Mouse (Mus musculus): ENCODE results near the gene St6galnac4.

St6galnac4 gene

DNA sequence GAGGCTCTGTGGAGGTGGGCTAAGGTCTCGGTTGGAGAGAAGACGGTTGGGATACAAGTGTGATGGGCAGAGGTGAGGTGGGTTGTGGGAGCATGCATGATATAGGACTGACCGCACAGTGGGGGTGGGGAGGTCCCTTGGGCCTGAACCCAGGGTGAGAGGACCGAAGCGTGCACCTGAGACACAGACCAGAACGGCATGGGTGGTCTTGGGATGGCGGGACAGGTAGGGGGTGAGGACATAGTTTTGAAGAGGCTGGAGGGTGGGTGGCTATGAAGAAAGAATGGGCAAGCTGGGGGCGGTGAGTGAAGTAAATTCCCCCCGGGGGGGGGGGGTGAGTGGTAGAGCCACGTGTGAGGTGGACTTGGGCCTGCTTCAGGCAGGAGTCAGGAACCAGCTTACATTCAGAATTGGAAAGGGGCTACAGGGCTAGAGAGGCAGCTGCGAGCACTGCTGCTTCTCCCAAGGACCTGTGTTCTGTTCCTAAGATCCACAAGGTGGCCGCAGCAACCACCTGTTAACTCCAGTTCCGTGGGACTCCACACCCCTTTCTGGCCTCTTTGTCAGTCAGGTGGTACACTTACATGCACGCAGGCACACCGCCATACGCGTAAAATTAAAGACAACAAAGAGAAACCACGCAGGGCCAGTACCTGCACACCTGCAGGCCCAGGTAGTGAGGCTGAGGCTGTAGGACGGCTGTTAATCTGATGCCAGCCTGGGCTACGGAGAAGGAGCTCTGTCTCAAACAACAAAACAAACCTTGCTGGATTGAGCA is 40.6 kb downstream of the St6galnac4 start:
- no peak for DNase-seq (ENCODE audit: low read depth, low spot score)

DNA sequence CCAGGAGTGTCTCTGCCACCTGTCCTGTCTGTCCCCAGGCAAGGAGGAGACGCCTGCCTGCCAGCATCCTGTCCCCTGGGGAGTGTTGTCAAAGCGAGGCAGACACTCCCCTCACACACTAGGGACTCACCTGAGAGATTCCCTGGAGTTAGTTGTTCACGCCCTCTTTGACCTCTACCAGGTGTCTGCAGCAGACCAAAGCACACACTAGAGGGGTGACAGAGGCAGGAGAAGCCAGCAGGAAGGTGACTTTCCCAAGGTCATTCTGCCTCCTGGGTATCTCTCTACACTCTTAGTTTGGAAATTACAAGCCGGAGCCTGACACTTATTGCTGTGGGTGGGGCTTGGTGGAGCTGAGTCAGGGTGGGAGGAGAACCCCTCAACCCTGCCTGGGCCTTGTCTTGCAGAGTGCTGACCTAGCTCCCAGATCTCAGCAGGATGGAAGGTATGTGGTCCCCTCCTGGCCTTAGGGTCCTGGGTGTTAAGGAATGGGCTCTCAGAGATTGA is 41.2 kb downstream of the St6galnac4 start:
- DNase-seq (ENCODE audit: low read depth, low spot score) = no peak

GRCm38 (mm10) chr2:32628729-32629128 is 41.8 kb downstream of the St6galnac4 start:
- peak; percentile 83 for DNase-seq (ENCODE audit: low read depth, low spot score)

GRCm38 (mm10) chr2:32629276-32629976 is 42.5 kb downstream of the St6galnac4 start:
- DNase-seq (ENCODE audit: low read depth, low spot score) = no peak

- DNase-seq (ENCODE audit: low read depth, low spot score) = no peak
Observed at GRCm38 (mm10) chr2:32630036-32630435, 43.1 kb downstream of the St6galnac4 start.

GRCm38 (mm10) chr2:32631046-32631445 is 44.2 kb downstream of the St6galnac4 start:
- DNase-seq (ENCODE audit: low read depth, low spot score) = no peak

DNA sequence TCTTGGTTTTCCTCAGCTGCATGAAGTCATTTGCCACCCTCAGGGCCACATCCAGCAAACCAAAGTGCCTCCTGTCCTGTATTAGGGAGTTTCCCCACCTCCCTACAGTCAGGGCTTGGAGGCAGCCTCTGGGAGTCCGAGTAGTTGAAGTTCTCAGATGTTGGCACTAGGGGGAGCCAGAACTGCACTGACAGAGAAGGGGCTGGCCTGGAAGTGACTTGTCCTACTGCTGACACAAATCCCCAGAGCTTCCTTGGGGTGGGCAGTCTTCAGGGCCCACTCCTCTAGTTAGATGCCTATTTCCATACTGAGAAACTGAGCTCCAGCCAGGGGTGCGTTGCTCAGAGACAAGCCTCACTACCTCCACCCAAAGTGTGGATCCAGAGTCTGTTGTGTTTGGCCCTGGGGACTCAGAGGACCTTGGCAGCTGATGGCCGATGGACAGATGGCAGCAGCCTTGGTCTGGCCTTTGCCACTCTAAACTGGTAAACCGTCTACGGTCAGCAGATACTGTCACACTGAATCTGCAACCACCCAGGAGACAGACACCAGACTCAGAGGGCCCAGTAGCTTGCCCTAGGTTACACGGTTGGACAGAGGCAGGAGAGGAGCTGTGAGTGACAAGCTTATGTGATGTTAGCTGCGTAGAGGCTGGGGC is 45.0 kb downstream of the St6galnac4 start:
- DNase-seq (ENCODE audit: low read depth, low spot score) = peak; percentile 82

DNA sequence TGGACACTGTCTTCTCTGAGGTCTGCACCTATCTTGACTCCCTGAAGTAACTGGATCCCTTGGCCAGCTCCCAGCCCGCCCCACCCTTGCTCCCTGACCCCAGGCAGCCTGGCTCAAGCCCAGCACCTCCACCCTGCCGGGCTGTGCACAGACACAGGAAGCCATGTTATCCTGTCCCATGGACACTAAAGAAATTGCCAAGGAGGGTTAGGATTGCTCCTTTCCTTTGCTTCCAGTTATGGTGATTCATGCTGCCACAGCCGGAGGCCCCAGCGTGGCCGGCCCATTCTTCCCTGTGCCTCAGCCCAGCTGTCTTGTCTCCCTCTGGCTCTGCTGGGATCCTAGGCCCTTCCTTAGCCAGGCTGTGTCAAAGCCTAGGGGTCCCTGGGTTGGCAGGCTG is 46.8 kb downstream of the St6galnac4 start:
- DNase-seq (ENCODE audit: low read depth, low spot score) = no peak

GRCm38 (mm10) chr2:32634277-32635105 is 47.6 kb downstream of the St6galnac4 start:
- no peak for DNase-seq (ENCODE audit: low read depth, low spot score)

DNA sequence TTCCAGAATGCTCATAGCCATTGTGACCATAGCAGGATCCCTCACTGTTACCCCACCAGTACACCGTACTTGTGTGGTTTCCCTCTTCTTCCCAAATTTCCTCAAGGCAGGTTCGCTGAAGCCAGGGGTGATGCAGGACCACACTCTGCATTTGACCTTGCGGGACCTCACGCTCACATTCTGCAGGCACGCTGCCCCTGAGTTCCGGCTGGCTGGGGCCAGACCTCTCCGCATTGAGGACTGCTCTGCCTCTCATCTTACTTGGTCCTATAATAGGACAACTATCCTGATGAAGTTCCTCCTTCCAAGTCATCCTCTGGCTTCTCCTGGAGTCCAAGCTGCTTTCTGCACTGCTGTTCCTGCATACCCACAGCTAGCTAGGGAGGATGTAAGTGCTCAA is 49.7 kb downstream of the St6galnac4 start:
- no peak for DNase-seq (ENCODE audit: low read depth, low spot score)

- no peak for DNase-seq (ENCODE audit: low read depth, low spot score)
Observed at GRCm38 (mm10) chr2:32637778-32638281, 50.9 kb downstream of the St6galnac4 start.

GRCm38 (mm10) chr2:32639632-32640031 is 52.7 kb downstream of the St6galnac4 start:
- no peak for DNase-seq (ENCODE audit: low read depth, low spot score)

DNA sequence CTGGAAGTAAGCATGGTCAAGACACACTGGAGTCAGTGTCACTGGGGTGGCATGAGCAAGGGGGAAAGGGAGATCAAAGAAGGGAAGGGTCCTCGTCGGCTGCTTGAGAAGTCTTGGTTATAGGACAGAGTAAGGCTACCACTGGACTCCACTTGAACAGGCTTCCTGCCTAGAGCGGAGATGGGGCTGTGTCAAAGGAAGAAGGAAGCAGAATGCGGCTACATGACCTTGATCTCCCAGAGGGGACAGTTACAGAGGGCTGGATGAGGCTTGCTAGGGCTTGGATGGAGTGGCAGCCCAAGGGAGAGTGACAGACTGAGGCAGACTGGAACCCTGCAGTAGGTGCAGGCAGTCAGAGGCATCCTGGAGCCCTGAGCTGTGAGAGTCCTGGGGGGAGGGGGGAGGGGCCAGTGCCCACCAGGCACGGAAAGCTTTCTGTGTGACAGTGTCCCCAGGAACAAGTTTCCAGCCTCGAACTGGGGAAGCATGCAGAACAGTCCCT is 53.7 kb downstream of the St6galnac4 start:
- DNase-seq (ENCODE audit: low read depth, low spot score) = no peak

DNA sequence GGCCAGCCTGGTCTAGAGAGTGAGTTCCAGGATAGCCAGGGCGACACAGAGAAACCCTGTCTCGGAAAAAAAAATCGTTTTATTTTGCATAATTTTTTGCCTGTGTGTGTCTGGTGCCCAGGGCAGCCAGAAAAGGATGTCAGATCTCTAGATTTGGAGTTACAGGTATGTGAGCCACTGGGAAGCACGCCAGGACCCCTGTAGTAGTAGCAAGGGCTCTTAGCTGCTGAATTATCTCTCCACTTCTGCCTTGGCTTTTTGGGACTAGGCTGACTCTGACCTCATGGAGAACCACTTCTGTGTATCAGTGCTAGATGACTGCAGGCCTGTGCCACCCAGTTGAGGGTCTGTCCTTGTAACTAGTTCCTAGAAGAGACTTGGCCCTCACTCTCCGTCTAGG is 54.9 kb downstream of the St6galnac4 start:
- no peak for DNase-seq (ENCODE audit: low read depth, low spot score)

- DNase-seq (ENCODE audit: low read depth, low spot score) = no peak
Observed at GRCm38 (mm10) chr2:32642813-32643212, 55.9 kb downstream of the St6galnac4 start.

DNA sequence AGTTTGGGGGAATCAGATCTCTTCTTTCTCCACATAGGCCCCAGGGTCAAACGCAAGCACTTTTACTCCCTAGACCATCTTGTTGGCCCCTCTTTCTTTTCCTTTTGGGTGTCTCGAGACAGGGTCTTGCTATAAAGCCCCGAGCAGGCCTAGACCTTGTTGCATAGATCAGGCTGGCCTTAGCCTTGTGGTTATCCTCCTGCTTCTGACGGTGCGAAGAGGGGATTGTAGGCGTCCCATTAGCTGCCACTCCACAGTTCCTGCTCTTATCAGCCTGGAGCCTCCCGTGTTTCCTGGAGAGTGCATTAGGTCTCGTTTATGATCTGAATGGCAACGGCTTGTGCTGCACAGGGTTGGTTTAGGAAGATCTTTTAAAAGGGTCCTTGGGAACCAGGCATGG is 57.2 kb downstream of the St6galnac4 start:
- no peak for DNase-seq (ENCODE audit: low read depth, low spot score)

GRCm38 (mm10) chr2:32644799-32645475 is 58.0 kb downstream of the St6galnac4 start:
- no peak for DNase-seq (ENCODE audit: low read depth, low spot score)

GRCm38 (mm10) chr2:32645647-32646046 is 58.8 kb downstream of the St6galnac4 start:
- no peak for DNase-seq (ENCODE audit: low read depth, low spot score)

GRCm38 (mm10) chr2:32646379-32647056 is 59.6 kb downstream of the St6galnac4 start, which contains the start of gene Eng:
Gene Eng, plus strand, starts transcription at chr2:32646595.
- peak; percentile 51 for DNase-seq (ENCODE audit: low read depth, low spot score)

GRCm38 (mm10) chr2:32647366-32647765 is 60.5 kb downstream of the St6galnac4 start:
- no peak for DNase-seq (ENCODE audit: low read depth, low spot score)
